Comparison of ENCODE assay signal across 8 mouse cellular contexts in genomic region chr17:22165722-22166294, GRCm38 (mm10). TPM values are rescaled to one million over a fixed set of nuclear protein-coding genes. Genes with fewer than 3 reads are reported as not detected.
DNase-seq lines count a peak whose midpoint lies in the region; ATAC-seq lines count a peak whose summit lies in the region.
"Not testable (repeated sequence)": the region's sequence is repeated elsewhere in the genome, so short reads cannot be mapped to it uniquely, and the experiment has no call there.

Gene Zfp947, minus strand, starts transcription at chr17:22166190.

- ATAC-seq in hindbrain, embryonic 11.5 days (ENCODE audit: low FRiP score), result peak; percentile 90
- ATAC-seq in lung, embryonic 15.5 days (ENCODE audit: borderline replicate concordance, extremely low read depth, low FRiP score, low TSS enrichment), result peak; percentile 89
- peak; percentile 36; the same call in 1 of the 2 replicates for ATAC-seq in neutrophil, adult 5-6 weeks (ENCODE audit: extremely low read depth, insufficient number of reproducible peaks, low FRiP score, poor library complexity, severe bottlenecking)

- H3K27ac ChIP-seq in hindbrain, embryonic 11.5 days (ENCODE audit: low read depth, low read length), result not testable (repeated sequence)
- peak within 1 kb of the TSS; percentile 65 for H3K27ac ChIP-seq in lung, embryonic 15.5 days

- peak within 1 kb of the TSS; percentile 46; the same call in 1 of the 2 replicates for H3K9ac ChIP-seq in hindbrain, embryonic 11.5 days (ENCODE audit: low read depth, low read length)
- H3K9ac ChIP-seq in lung, embryonic 15.5 days, result peak within 1 kb of the TSS; percentile 36

- H3K4me1 ChIP-seq in hindbrain, embryonic 11.5 days (replicated peaks; ENCODE audit: control insufficient read depth, insufficient read depth, low read length); lung, embryonic 15.5 days: not testable (repeated sequence)

- peak within 1 kb of the TSS; percentile 55 for H3K4me2 ChIP-seq in hindbrain, embryonic 11.5 days (replicated peaks; ENCODE audit: low read depth, low read length)
- peak within 1 kb of the TSS; percentile 57 for H3K4me2 ChIP-seq in lung, embryonic 15.5 days

- H3K36me3 ChIP-seq in hindbrain, embryonic 11.5 days (ENCODE audit: control insufficient read depth, insufficient read depth, low read length); lung, embryonic 15.5 days: not testable (repeated sequence)

- under 1% methylated on average over 16 of the region's 16 CpGs for WGBS in hindbrain, embryonic 11.5 days
- WGBS in lung, embryonic 15.5 days, result under 1% methylated on average over 16 of the region's 16 CpGs

- peak; percentile 69 for DNase-seq in NIH3T3 (ENCODE audit: low read depth)
- DNase-seq in cerebellum, adult 9-11 months, result peak; percentile 62
- peak; percentile 3 to 8 for DNase-seq in frontal cortex, postnatal 10 days (ENCODE audit: low spot score in 2 of 2)
- peak; percentile 39 for DNase-seq in hindbrain, embryonic 11.5 days (ENCODE audit: low spot score)
- DNase-seq in layer of hippocampus, adult 8-10 months (ENCODE audit: low spot score in 2 of 2), result peak; percentile 2 to 7
- peak; percentile 27 for DNase-seq in thymus, postnatal 14 days

- not testable (repeated sequence) for H3K9me3 ChIP-seq in hindbrain, embryonic 11.5 days (ENCODE audit: control insufficient read depth, low read length); lung, embryonic 15.5 days

- H3K27me3 ChIP-seq in hindbrain, embryonic 11.5 days (ENCODE audit: control insufficient read depth, insufficient read depth, low read length); lung, embryonic 15.5 days: not testable (repeated sequence)

- H3K4me3 ChIP-seq in hindbrain, embryonic 11.5 days (ENCODE audit: low read depth, low read length), result peak within 1 kb of the TSS; percentile 45
- H3K4me3 ChIP-seq in lung, embryonic 15.5 days, result peak within 1 kb of the TSS; percentile 50

RNA-seq across cellular contexts. Expression of gene Zfp947, which starts in this region (rescaled TPM):
- 2.1 and 2.4 TPM in 2 replicates for polyA plus RNA-seq in hindbrain, embryonic 11.5 days (2014; fragmentation: Nextera tagmentation; extraction: Ambion mirVana)
- under 1 TPM; 0.59 to 0.91 (median 0.86) TPM for total RNA-seq in layer of hippocampus, adult 8-10 months (2022)
- polyA plus RNA-seq in lung, embryonic 15.5 days (2015; fragmentation: Nextera tagmentation; extraction: Ambion mirVana), result 2.4 and 2.7 TPM in 2 replicates
- total RNA-seq in neutrophil, adult 5-6 weeks (2017), result not detected in 2 replicates

Comparison
In these comparisons a context has a peak if more than half of its experiments do, and no peak if none do; other contexts are left out.
1. Peak in DNase-seq in layer of hippocampus, adult 8-10 months; RNA of the gene not detected or under 1 TPM.
2. Peak in ATAC-seq in neutrophil, adult 5-6 weeks; RNA of the gene not detected or under 1 TPM.
3. DNase-seq: peak in every context shown above with its lines; median percentile 69 in NIH3T3; 62 in cerebellum, adult 9-11 months; 39 in hindbrain, embryonic 11.5 days; 27 in thymus, postnatal 14 days; 6 in frontal cortex, postnatal 10 days; 4 in layer of hippocampus, adult 8-10 months.
4. ATAC-seq: peak in every context shown above with its lines; median percentile 90 in hindbrain, embryonic 11.5 days; 89 in lung, embryonic 15.5 days; 36 in neutrophil, adult 5-6 weeks.